Mouse (Mus musculus) embryonic facial prominence, embryonic 14.5 days (tissue): ENCODE data around the gene Atp12a. TPM values are rescaled to one million over a fixed set of nuclear protein-coding genes. Genes with fewer than 3 reads are reported as not detected.

Source experiments
- ATAC-seq: fragments of 200-750 bp; cut with Nextera tagmentation; 2 replicates; pipeline ENCODE4 v1.8.0; 2017; ENCODE audit warnings: low read depth, moderate number of reproducible peaks, moderate TSS enrichment
- DNase-seq: peaks from one replicate; pipeline ENCODE4 v3.0.0-alpha.2; 2015; ENCODE audit warnings: low spot score
- H3K27ac ChIP-seq: fragments of 300-500 bp; sonication (generic); replicated peaks from 2 replicates; pipeline ENCODE4 v1.5.1; 2014; ENCODE audit warnings: low read depth, mild to moderate bottlenecking, low read length, moderate library complexity
- H3K27me3 ChIP-seq: fragments of 300-500 bp; sonication (generic); replicated peaks from 2 replicates; pipeline ENCODE4 v1.6.1; 2014; ENCODE audit warnings: low read length; ENCODE audit not compliant: control insufficient read depth, insufficient read depth
- H3K36me3 ChIP-seq: fragments of 300-500 bp; sonication (generic); 2 replicates; pipeline ENCODE4 v1.6.1; 2014; ENCODE audit warnings: low read length, mixed read lengths; ENCODE audit not compliant: control insufficient read depth, insufficient read depth
- H3K4me1 ChIP-seq: fragments of 300-500 bp; sonication (generic); 2 replicates; pipeline ENCODE4 v1.6.1; 2014; ENCODE audit warnings: antibody characterized with exemption, low read length; ENCODE audit not compliant: control insufficient read depth, insufficient read depth
- H3K4me2 ChIP-seq: fragments of 300-500 bp; sonication (generic); 2 replicates; pipeline ENCODE4 v1.6.1; 2014; ENCODE audit warnings: low read depth, mild to moderate bottlenecking, low read length, moderate library complexity, mixed read lengths
- H3K4me3 ChIP-seq: fragments of 300-500 bp; sonication (generic); 2 replicates; pipeline ENCODE4 v1.5.1; 2014; ENCODE audit warnings: low read depth, mild to moderate bottlenecking, low read length
- H3K9ac ChIP-seq: fragments of 300-500 bp; sonication (generic); 2 replicates; pipeline ENCODE4 v1.6.1; 2014; ENCODE audit warnings: low read depth, mild to moderate bottlenecking, low read length, moderate library complexity, mixed read lengths
- H3K9me3 ChIP-seq: fragments of 300-500 bp; sonication (generic); 2 replicates; pipeline ENCODE4 v1.6.1; 2016; ENCODE audit warnings: low read length; ENCODE audit not compliant: control insufficient read depth
- WGBS: fragments of 180-500 bp; shearing (Covaris S2); extraction: QIAGEN DNeasy Blood & Tissue Kit; methylation state at CpG from one replicate; pipeline ENCODE4 v1.1.7; 2014; 5-methylcytosine and 5-hydroxymethylcytosine counted together
- polyA plus RNA-seq: library from polyadenylated mRNA; unstranded; fragments of >200 nt; fragmentation: Nextera tagmentation; extraction: Ambion mirVana; gene quantifications from 2 replicates; pipeline ENCODE4 v1.2.1, GENCODE M21; 2014

Atp12a gene
- polyA plus RNA-seq: 0.26 and 0.28 TPM in 2 replicates

- peaks cover 18% of the 10 kb centered on the region for H3K4me1 ChIP-seq
- H3K4me2 ChIP-seq: peak within 1 kb of the TSS; percentile 70
- no peak within 1 kb of the TSS for H3K27ac ChIP-seq
- DNase-seq (no peak), ATAC-seq (0 out of 2 replicates have a peak, but pooled peaks have one; percentile 18)
- H3K9me3 ChIP-seq: no peaks in the 10 kb centered on the region
- H3K9ac ChIP-seq: peak within 1 kb of the TSS; percentile 30; the same call in 1 of the 2 replicates
- H3K36me3 ChIP-seq: no peaks in the 10 kb centered on the region
- H3K4me3 ChIP-seq: peak within 1 kb of the TSS; percentile 43
- peaks cover 55% of the 10 kb centered on the region for H3K27me3 ChIP-seq
- WGBS: 2% methylated on average over 39 of the region's 48 CpGs
Measured at GRCm38 (mm10) chr14:56364711-56365237, at the start of gene Atp12a. Gene Atp12a (plus strand): TSS chr14:56365068.

- Histone ChIP-seq H3K4me3 (no peak overlapping the region), H3K9ac (no peak overlapping the region), H3K9me3 (no peaks in the 10 kb centered on the region), H3K36me3 (no peaks in the 10 kb centered on the region), H3K4me1 (no peaks in the 10 kb centered on the region), H3K4me2 (no peak overlapping the region), H3K27ac (no peak overlapping the region), H3K27me3 (no peaks in the 10 kb centered on the region)
- ATAC-seq (no peak), DNase-seq (no peak)
- 47% methylated on average over 7 of the region's 7 CpGs for WGBS
Measured at GRCm38 (mm10) chr14:56315519-56315918, 49.3 kb upstream of the Atp12a start.

- no peak for DNase-seq
- Histone ChIP-seq H3K9ac (no peak overlapping the region), H3K4me2 (no peak overlapping the region), H3K4me1 (no peaks in the 10 kb centered on the region), H3K4me3 (no peak overlapping the region), H3K27me3 (no peaks in the 10 kb centered on the region), H3K27ac (no peak overlapping the region), H3K36me3 (no peaks in the 10 kb centered on the region), H3K9me3 (no peaks in the 10 kb centered on the region)
- no peak for ATAC-seq
- 84% methylated on average over 4 of the region's 4 CpGs for WGBS
Measured at GRCm38 (mm10) chr14:56316333-56316732, 48.5 kb upstream of the Atp12a start.

GRCm38 (mm10) chr14:56322982-56323381 is 41.9 kb upstream of the Atp12a start:
- Histone ChIP-seq H3K27me3 (no peaks in the 10 kb centered on the region), H3K4me1 (no peaks in the 10 kb centered on the region), H3K4me3 (no peak overlapping the region), H3K9ac (no peak overlapping the region), H3K36me3 (no peaks in the 10 kb centered on the region), H3K9me3 (no peaks in the 10 kb centered on the region), H3K4me2 (no peak overlapping the region), H3K27ac (no peak overlapping the region)
- 82% methylated on average over 1 of the region's 1 CpGs for WGBS
- DNase-seq (no peak), ATAC-seq (no peak)

GRCm38 (mm10) chr14:56325038-56325437 is 39.8 kb upstream of the Atp12a start:
- Histone ChIP-seq H3K4me3 (no peak overlapping the region), H3K36me3 (no peaks in the 10 kb centered on the region), H3K27ac (no peak overlapping the region), H3K4me2 (no peak overlapping the region), H3K9me3 (no peaks in the 10 kb centered on the region), H3K9ac (no peak overlapping the region), H3K27me3 (no peaks in the 10 kb centered on the region), H3K4me1 (no peaks in the 10 kb centered on the region)
- DNase-seq: no peak
- no peak for ATAC-seq

GRCm38 (mm10) chr14:56333700-56334099 is 31.2 kb upstream of the Atp12a start:
- Histone ChIP-seq H3K4me2 (no peak overlapping the region), H3K9ac (no peak overlapping the region), H3K4me1 (no peaks in the 10 kb centered on the region), H3K27me3 (no peaks in the 10 kb centered on the region), H3K27ac (no peak overlapping the region), H3K4me3 (no peak overlapping the region), H3K36me3 (no peaks in the 10 kb centered on the region), H3K9me3 (no peaks in the 10 kb centered on the region)
- ATAC-seq: no peak
- no peak for DNase-seq

GRCm38 (mm10) chr14:56334437-56334836 is 30.4 kb upstream of the Atp12a start:
- H3K4me2 ChIP-seq: no peak overlapping the region
- no peaks in the 10 kb centered on the region for H3K4me1 ChIP-seq

GRCm38 (mm10) chr14:56336032-56336431 is 28.8 kb upstream of the Atp12a start:
- Histone ChIP-seq H3K27me3 (no peaks in the 10 kb centered on the region), H3K27ac (no peak overlapping the region), H3K4me2 (no peak overlapping the region), H3K4me3 (no peak overlapping the region), H3K9me3 (no peaks in the 10 kb centered on the region), H3K36me3 (no peaks in the 10 kb centered on the region), H3K9ac (no peak overlapping the region), H3K4me1 (no peaks in the 10 kb centered on the region)
- 90% methylated on average over 10 of the region's 10 CpGs for WGBS
- DNase-seq (no peak), ATAC-seq (no peak)

More at GRCm38 (mm10) chr14:56334437-56334836, 30.4 kb upstream of the Atp12a start:
- H3K9ac ChIP-seq: no peak overlapping the region
- no peak overlapping the region for H3K4me3 ChIP-seq
- DNase-seq: no peak
- no peak overlapping the region for H3K27ac ChIP-seq
- H3K9me3 ChIP-seq: no peaks in the 10 kb centered on the region
- no peaks in the 10 kb centered on the region for H3K36me3 ChIP-seq
- no peaks in the 10 kb centered on the region for H3K27me3 ChIP-seq
- ATAC-seq: no peak
- WGBS: 86% methylated on average over 5 of the region's 5 CpGs

GRCm38 (mm10) chr14:56337075-56337474 is 27.8 kb upstream of the Atp12a start:
- ATAC-seq: no peak
- 57% methylated on average over 9 of the region's 9 CpGs for WGBS
- no peaks in the 10 kb centered on the region for H3K4me1 ChIP-seq
- no peak overlapping the region for H3K9ac ChIP-seq
- no peak overlapping the region for H3K27ac ChIP-seq
- H3K27me3 ChIP-seq: no peaks in the 10 kb centered on the region
- no peak overlapping the region for H3K4me3 ChIP-seq
- no peak overlapping the region for H3K4me2 ChIP-seq
- no peaks in the 10 kb centered on the region for H3K9me3 ChIP-seq
- DNase-seq: peak; percentile 58
- H3K36me3 ChIP-seq: no peaks in the 10 kb centered on the region
